Mouse (Mus musculus): Measurements from ENCODE around the gene Tchp. TPM values are rescaled to one million over a fixed set of nuclear protein-coding genes. Genes with fewer than 3 reads are reported as not detected.
A peak's percentile ranks its signal among the peaks of the same experiment; 100 is the strongest.

The Tchp gene
- polyA plus RNA-seq, 1 experiment, result not detected

GRCm38 (mm10) chr5:114674594-114674993, 33.0 kb upstream of the Tchp start:
- H3K27ac ChIP-seq (ENCODE audit: insufficient read depth, low read depth, low read length), result no peak overlapping the region
- TF ChIP-seq CTCF (IDR thresholded peaks at IDR 0.05; ENCODE audit: insufficient read depth, low read depth, low read length), result no peak
- TF ChIP-seq POLR2A (IDR thresholded peaks at IDR 0.05; ENCODE audit: insufficient read depth, low read depth, low read length), result no peak
- H3K4me3 ChIP-seq (ENCODE audit: insufficient read depth, low read depth, low read length), result no peak overlapping the region
- peaks cover under 1% of the 10 kb centered on the region; the same call in 1 of the 2 replicates for H3K4me1 ChIP-seq (ENCODE audit: control insufficient read depth, insufficient read depth, low read length)
- WGBS, result 80% methylated on average over 8 of the region's 8 CpGs

DNA sequence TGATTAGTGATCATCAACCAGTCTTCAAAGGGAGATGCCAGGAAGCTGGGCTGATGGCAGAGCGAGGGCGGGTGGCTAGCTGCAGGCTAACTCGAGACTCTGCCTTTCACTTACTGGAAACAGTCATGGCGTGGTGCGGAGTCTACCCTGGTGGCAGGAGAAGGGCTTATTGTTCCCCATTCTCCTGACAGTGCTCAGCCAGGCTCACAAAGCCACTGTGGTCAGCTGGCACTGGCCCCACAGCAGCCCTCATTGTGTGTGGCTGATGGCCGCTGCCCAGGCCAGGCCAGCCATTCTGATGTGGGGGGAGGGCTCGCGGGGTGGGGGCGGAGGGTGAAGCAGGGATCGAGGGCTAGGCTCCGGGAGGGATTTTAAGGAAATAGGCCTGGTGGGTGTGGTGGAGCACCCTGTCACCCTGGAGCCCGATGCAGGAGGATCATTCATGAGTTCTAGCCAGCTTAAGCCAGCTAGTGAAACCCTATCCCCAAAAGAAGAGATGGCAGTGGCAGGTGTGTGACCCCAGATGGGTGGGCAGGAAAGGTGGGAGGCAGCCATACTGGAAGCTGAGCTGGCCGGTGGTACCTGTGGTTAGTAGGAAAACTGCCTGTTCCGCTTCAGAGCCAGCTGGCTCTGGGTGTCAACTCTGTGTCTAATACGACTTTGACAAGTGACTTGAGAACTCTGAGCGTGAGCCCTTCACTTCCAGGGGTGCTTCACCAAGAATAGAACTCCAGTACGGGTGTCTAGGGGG, 27.5 kb upstream of the Tchp start:
- peaks cover 7% of the 10 kb centered on the region; the same call in 1 of the 2 replicates for H3K4me1 ChIP-seq (ENCODE audit: control insufficient read depth, insufficient read depth, low read length)

GRCm38 (mm10) chr5:114680676-114681285, 26.8 kb upstream of the Tchp start:
- Histone ChIP-seq H3K4me3 (ENCODE audit: insufficient read depth, low read depth, low read length) (no peak overlapping the region), H3K27ac (ENCODE audit: insufficient read depth, low read depth, low read length) (no peak overlapping the region), H3K4me1 (ENCODE audit: control insufficient read depth, insufficient read depth, low read length) (peaks cover 7% of the 10 kb centered on the region; the same call in 1 of the 2 replicates)
- 85% methylated on average over 19 of the region's 19 CpGs for WGBS
- TF ChIP-seq POLR2A (IDR thresholded peaks at IDR 0.05; ENCODE audit: insufficient read depth, low read depth, low read length) (no peak), CTCF (IDR thresholded peaks at IDR 0.05; ENCODE audit: insufficient read depth, low read depth, low read length) (no peak)

More for the DNA sequence above, 27.5 kb upstream of the Tchp start:
- WGBS, result 64% methylated on average over 17 of the region's 17 CpGs
- no peak for TF ChIP-seq CTCF (IDR thresholded peaks at IDR 0.05; ENCODE audit: insufficient read depth, low read depth, low read length)
- TF ChIP-seq POLR2A (IDR thresholded peaks at IDR 0.05; ENCODE audit: insufficient read depth, low read depth, low read length), result no peak
- Histone ChIP-seq H3K4me3 (ENCODE audit: insufficient read depth, low read depth, low read length) (no peak overlapping the region), H3K27ac (ENCODE audit: insufficient read depth, low read depth, low read length) (no peak overlapping the region)

DNA sequence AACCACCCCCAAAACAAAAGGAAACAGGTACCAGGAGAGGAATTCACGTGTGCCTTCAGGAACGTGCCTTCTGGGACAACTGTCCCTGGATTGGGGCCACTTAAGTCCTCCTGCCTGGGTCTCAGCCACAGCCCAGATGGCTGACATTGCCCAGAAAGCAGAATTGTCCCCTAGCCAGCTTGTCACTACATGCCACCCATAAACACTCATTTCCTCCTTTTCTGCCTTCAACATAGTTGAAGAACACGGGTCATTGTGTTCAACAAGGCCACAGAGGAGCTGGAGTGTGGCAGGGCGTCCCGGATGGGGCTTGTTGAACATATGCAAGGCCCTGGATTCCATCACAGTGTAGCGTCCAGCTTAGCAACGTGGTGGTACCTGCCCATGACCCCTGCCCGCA, 25.8 kb upstream of the Tchp start:
- H3K4me3 ChIP-seq (ENCODE audit: insufficient read depth, low read depth, low read length), result no peak overlapping the region
- no peak for TF ChIP-seq CTCF (IDR thresholded peaks at IDR 0.05; ENCODE audit: insufficient read depth, low read depth, low read length)
- TF ChIP-seq POLR2A (IDR thresholded peaks at IDR 0.05; ENCODE audit: insufficient read depth, low read depth, low read length), result no peak
- peaks cover 7% of the 10 kb centered on the region; the same call in 1 of the 2 replicates for H3K4me1 ChIP-seq (ENCODE audit: control insufficient read depth, insufficient read depth, low read length)
- no peak overlapping the region for H3K27ac ChIP-seq (ENCODE audit: insufficient read depth, low read depth, low read length)
- WGBS, result 79% methylated on average over 8 of the region's 8 CpGs

DNA sequence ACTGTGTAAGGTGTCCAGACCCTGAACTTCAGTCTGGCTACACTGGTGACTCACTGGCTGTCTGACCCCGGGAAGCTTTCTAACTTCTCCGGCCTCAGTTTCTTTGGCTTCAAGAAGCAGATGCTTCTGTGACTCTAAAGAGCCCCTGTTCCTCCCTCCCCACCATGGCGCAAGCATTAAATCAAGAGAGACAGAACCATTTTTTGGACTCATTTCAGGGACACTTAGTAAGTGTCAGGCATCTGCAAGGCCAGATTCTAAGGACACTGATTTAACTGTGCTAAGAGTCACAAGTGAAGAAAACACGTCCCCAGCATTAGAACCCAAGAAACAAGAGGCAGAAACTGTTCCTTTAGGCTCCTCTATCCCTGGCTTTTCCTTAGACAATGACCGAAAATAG, 21.6 kb upstream of the Tchp start:
- Histone ChIP-seq H3K4me3 (ENCODE audit: insufficient read depth, low read depth, low read length) (no peak overlapping the region), H3K4me1 (ENCODE audit: control insufficient read depth, insufficient read depth, low read length) (peaks cover 23% of the 10 kb centered on the region), H3K27ac (ENCODE audit: insufficient read depth, low read depth, low read length) (no peak overlapping the region)
- WGBS, result 90% methylated on average over 5 of the region's 5 CpGs
- TF ChIP-seq CTCF (IDR thresholded peaks at IDR 0.05; ENCODE audit: insufficient read depth, low read depth, low read length) (no peak), POLR2A (IDR thresholded peaks at IDR 0.05; ENCODE audit: insufficient read depth, low read depth, low read length) (no peak)

GRCm38 (mm10) chr5:114686726-114687210, 20.8 kb upstream of the Tchp start:
- TF ChIP-seq POLR2A (IDR thresholded peaks at IDR 0.05; ENCODE audit: insufficient read depth, low read depth, low read length) (no peak), CTCF (IDR thresholded peaks at IDR 0.05; ENCODE audit: insufficient read depth, low read depth, low read length) (no peak)
- no peak overlapping the region for H3K27ac ChIP-seq (ENCODE audit: insufficient read depth, low read depth, low read length)
- no peak overlapping the region for H3K4me3 ChIP-seq (ENCODE audit: insufficient read depth, low read depth, low read length)
- WGBS, result 77% methylated on average over 7 of the region's 7 CpGs
- peaks cover 25% of the 10 kb centered on the region for H3K4me1 ChIP-seq (ENCODE audit: control insufficient read depth, insufficient read depth, low read length)

DNA sequence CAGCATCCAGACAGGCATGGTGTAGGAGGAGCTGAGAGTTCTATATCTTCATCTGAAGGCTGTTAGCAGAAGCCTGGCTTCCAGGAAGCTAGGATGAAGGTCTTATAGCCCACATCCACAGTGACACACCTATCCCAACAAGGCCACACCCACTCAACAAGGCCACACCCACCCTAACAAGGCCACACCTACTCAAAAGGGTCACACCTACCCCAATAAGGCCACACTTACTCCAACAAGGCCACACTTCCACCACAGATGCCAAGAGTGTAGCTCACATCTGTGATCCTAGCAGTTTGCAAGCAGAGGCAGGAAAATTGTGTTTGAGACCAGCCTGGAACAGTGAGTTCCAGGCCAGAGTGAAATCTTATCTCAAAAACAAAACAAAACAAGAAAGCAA, 19.7 kb upstream of the Tchp start:
- TF ChIP-seq POLR2A (IDR thresholded peaks at IDR 0.05; ENCODE audit: insufficient read depth, low read depth, low read length) (no peak), CTCF (IDR thresholded peaks at IDR 0.05; ENCODE audit: insufficient read depth, low read depth, low read length) (no peak)
- Histone ChIP-seq H3K4me3 (ENCODE audit: insufficient read depth, low read depth, low read length) (no peak overlapping the region), H3K27ac (ENCODE audit: insufficient read depth, low read depth, low read length) (no peak overlapping the region), H3K4me1 (ENCODE audit: control insufficient read depth, insufficient read depth, low read length) (peaks cover 25% of the 10 kb centered on the region)

DNA sequence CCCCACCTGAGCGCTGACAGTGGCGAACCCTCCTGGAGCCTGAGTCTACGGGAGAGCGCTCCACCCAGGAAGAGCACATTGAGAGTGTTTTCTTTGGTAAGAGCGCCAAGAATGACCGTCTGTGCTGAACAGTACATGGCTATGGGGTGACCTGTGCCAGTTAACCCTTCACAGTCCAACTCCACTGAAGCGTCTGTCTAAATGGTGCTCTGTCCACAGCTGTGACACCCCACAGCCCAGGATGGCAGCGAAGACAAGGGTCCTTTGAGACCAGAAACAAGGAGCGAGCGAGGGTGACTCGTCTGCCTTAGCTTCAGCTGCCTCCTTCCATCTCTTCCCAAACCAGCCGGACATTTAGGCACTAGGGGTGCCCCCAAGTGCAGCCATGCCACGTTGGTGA, 18.9 kb upstream of the Tchp start:
- 82% methylated on average over 13 of the region's 13 CpGs for WGBS
- TF ChIP-seq CTCF (IDR thresholded peaks at IDR 0.05; ENCODE audit: insufficient read depth, low read depth, low read length), result no peak
- no peak for TF ChIP-seq POLR2A (IDR thresholded peaks at IDR 0.05; ENCODE audit: insufficient read depth, low read depth, low read length)

GRCm38 (mm10) chr5:114689700-114690366, 17.7 kb upstream of the Tchp start:
- peaks cover 25% of the 10 kb centered on the region for H3K4me1 ChIP-seq (ENCODE audit: control insufficient read depth, insufficient read depth, low read length)
- 12% methylated on average over 16 of the region's 16 CpGs for WGBS
- H3K4me3 ChIP-seq (ENCODE audit: insufficient read depth, low read depth, low read length), result peak overlapping the region; percentile 83
- TF ChIP-seq CTCF (IDR thresholded peaks at IDR 0.05; ENCODE audit: insufficient read depth, low read depth, low read length), result no peak
- no peak for TF ChIP-seq POLR2A (IDR thresholded peaks at IDR 0.05; ENCODE audit: insufficient read depth, low read depth, low read length)
- no peak overlapping the region for H3K27ac ChIP-seq (ENCODE audit: insufficient read depth, low read depth, low read length)

More for the DNA sequence above, 18.9 kb upstream of the Tchp start:
- Histone ChIP-seq H3K4me1 (ENCODE audit: control insufficient read depth, insufficient read depth, low read length) (peaks cover 25% of the 10 kb centered on the region), H3K27ac (ENCODE audit: insufficient read depth, low read depth, low read length) (peak overlapping the region; percentile 17; the same call in 1 of the 2 replicates), H3K4me3 (ENCODE audit: insufficient read depth, low read depth, low read length) (peak overlapping the region; percentile 7; the same call in 1 of the 2 replicates)
